Mouse (Mus musculus) left cerebral cortex, adult 2 months (tissue): Measurements from ENCODE around the gene Hoxc13. TPM values are rescaled to one million over a fixed set of nuclear protein-coding genes. Genes with fewer than 3 reads are reported as not detected.
A peak's percentile ranks its signal among the peaks of the same experiment; 100 is the strongest.

Source experiments
- DNase-seq, 2 experiments: peaks; one replicate each; pipeline ENCODE4 v3.0.0; 2021 to 2022; ENCODE audit warnings: low spot score in 2 of 2, mixed read lengths in 1 of 2; ENCODE audit errors: extremely low spot score in 1 of 2
- H3K27ac ChIP-seq: fragments of 200-600 bp; 2 replicates; pipeline ENCODE4 v1.8.1; 2022
- H3K4me3 ChIP-seq: fragments of 200-600 bp; 2 replicates; pipeline ENCODE4 v1.8.1; 2022
- CTCF ChIP-seq: fragments of 200-600 bp; IDR thresholded peaks from 2 replicates; pipeline ENCODE4 v1.8.1; 2022; ENCODE audit warnings: antibody characterized with exemption, mild to moderate bottlenecking, moderate library complexity
- intact Hi-C: fragments of 180-260 bp; cut with DNase I; formaldehyde crosslinking; loops from one replicate; pipeline ENCODE4 v1.15.1; 2025
- microRNA-seq, 2 experiments: library from miRNA; unstranded; fragments of <30 nt; microRNA quantifications; one replicate each; pipeline ENCODE4 v1.2.0; 2021
- total RNA-seq, 2 experiments: library from RNA; stranded (reverse); gene quantifications; 2 replicates each; pipeline ENCODE4 v1.2.3; 2021

Gene Hoxc13
- total RNA-seq, 2 experiments from 2014 or later: not detected

DNA sequence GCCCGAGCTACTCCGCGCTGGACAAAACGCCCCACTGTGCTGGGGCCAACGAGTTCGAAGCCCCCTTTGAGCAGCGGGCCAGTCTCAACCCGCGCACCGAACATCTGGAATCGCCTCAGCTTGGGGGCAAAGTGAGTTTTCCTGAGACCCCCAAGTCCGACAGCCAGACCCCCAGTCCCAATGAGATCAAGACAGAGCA, 46.3 kb downstream of the Hoxc13 start, which contains the start of gene Hoxc5:
Gene Hoxc5 (plus strand): TSS at position 132 of the 199 bp plus-strand sequence.
- Histone ChIP-seq H3K27ac (no peak within 1 kb of the TSS), H3K4me3 (no peak within 1 kb of the TSS)
- intact Hi-C loops: no loop called here
- no peak for TF ChIP-seq CTCF
- DNase-seq: no peak

DNA sequence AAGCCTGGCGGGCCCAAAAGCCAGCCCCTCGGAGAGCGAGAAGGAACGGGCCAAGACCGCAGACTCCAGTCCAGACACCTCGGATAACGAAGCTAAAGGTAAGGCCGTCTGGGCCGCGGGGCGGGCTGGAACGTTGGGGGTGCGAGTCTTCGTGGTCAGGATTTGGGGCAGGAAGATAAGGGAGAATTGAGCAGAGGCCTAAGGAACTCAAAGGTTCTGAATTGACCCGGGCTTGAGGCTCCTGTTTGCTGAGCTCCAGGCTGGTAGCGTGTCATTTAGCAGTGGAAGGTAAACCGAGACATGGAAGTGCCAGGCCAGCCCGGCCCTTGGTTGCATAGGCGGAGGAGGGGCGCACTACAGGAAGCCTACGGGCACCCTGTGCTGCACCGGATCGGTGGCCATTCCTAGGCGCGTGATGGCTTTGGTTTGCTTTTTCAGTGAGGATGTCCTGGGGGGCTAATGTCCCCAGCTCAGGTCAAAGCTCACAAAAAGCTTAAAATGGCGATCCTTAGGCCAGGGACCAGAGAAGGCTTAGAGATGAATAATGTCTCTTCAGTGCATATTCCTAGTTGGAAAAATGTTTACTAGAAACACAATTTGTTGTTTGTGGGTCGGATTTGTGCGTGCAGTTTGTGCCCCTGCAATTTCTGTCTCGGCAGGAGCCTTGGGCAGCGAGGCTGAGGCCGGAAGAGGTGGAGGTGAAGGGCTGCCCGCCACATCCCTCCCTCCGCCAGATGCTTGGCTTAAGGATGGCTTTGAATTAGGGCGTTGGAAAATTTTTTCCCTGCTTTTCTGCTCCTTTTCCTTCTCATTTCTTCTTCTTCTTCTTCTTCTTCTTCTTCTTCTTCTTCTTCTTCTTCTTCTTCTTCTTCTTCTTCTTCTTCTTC, 46.9 kb downstream of the Hoxc13 start:
- no peak overlapping the region for H3K4me3 ChIP-seq
- no peak overlapping the region for H3K27ac ChIP-seq
- no peak for TF ChIP-seq CTCF
- intact Hi-C loops: no loop called here
- no peak for DNase-seq

DNA sequence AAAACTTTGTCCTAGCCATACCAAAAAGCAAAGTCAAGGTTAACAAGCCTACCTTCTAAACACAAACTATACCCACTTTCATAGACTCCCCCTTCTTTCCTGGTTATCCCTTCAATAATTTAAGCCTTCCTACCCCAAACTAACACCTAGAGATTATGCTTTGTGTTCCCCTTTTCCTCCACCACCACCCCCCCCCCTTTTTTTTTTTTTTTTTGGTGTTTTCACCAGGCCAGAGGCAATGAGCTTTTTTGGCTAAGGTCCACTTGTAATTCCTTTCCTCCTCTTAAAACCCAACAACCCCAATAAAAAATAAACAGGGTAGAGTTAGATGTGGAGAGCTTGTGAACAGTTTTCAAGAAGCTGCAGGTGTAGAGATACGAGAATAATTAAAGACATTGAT, 48.4 kb downstream of the Hoxc13 start:
- no peak for TF ChIP-seq CTCF
- H3K4me3 ChIP-seq: no peak overlapping the region
- no peak overlapping the region for H3K27ac ChIP-seq
- DNase-seq: no peak
- intact Hi-C loops: no loop called here

DNA sequence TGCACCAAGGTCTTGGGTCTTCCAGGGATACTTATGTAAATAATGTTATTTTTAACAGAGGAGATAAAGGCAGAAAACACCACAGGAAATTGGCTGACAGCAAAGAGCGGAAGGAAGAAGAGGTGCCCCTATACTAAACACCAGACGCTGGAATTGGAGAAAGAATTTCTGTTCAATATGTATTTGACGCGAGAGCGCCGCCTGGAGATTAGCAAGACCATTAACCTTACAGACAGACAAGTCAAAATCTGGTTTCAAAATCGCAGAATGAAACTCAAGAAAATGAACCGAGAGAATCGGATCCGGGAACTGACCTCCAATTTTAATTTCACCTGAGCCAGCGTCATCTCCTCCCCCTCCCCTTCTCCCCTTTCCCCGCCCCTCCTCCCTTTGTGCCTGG, 49.8 kb downstream of the Hoxc13 start:
- Histone ChIP-seq H3K27ac (no peak overlapping the region), H3K4me3 (no peak overlapping the region)
- intact Hi-C loops: loop anchor here (1.0 to 5.0 kb wide), 2 partner anchors 209 to 273 kb away; no protein-coding TSS in a partner anchor
- peak; percentile 48 for TF ChIP-seq CTCF
- no peak for DNase-seq

DNA sequence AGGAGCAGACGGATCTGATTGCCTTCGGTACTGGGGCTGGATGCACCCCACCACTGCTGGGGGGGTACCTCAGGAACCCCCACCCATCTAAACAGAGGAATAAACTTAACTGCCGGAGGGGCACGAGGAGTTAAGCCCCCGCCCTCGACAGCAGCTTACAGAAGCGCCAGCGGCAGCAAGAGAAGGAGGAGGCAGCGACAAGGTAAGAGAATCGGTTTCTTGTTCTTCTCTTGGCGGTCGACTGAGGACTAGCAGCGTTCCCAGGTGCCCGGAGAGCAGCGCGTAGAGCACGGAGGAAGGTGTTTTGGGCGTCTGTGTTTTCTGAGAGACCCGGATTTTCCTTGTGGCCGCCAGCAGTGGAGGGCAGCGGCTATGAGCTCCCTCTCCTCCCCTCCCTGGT, 51.4 kb downstream of the Hoxc13 start:
- no peak overlapping the region for H3K27ac ChIP-seq
- intact Hi-C loops: loop anchor here (5.0 kb wide), 1 partner anchor 275 kb away; no protein-coding TSS in a partner anchor
- no peak overlapping the region for H3K4me3 ChIP-seq
- no peak for TF ChIP-seq CTCF
- no peak for DNase-seq

DNA sequence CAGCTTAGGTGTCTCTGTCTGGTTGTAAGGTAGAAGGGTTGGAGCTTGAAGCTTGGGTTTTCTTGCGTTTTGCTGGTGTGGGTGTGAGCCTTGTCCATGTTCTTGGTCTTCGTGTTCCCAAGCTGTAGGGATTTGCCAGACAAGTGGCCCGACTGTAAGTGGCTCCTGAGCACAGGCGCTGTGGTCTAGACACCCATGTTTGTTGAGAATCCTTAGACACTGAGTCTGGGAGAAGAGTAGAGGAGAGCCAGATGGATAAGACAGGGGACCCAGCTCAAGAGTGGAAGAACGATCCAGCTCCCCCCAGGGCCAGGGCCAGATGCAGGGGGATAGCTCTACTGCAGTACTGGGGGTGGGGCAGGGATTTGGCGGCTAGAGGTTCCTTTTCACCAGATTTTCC, 51.9 kb downstream of the Hoxc13 start:
- no peak for TF ChIP-seq CTCF
- H3K27ac ChIP-seq: no peak overlapping the region
- no peak for DNase-seq
- H3K4me3 ChIP-seq: no peak overlapping the region
- intact Hi-C loops: loop anchor here (5.0 kb wide), 1 partner anchor 275 kb away; no protein-coding TSS in a partner anchor

DNA sequence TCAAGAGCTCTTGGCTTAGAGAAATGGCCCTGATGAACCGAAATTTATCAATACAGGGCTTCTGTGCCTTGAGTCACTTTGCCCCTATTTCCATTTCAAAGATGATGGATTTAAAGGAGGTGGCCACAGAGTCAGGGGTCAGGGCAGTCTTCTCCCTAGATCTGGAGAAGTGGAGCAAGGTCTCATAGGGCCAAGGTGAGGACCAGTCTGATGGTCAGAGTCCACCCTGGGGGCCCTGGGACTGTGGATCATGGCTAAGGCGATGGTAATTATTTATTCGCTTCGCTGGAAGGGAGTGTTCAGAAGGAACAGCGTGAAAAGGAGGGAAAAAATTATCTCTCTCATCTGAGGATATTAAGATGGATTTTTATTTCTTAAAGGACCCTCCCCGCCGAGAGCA, 54.1 kb downstream of the Hoxc13 start:
- H3K4me3 ChIP-seq: no peak overlapping the region
- H3K27ac ChIP-seq: no peak overlapping the region
- TF ChIP-seq CTCF: no peak
- intact Hi-C loops: no loop called here
- DNase-seq: no peak

DNA sequence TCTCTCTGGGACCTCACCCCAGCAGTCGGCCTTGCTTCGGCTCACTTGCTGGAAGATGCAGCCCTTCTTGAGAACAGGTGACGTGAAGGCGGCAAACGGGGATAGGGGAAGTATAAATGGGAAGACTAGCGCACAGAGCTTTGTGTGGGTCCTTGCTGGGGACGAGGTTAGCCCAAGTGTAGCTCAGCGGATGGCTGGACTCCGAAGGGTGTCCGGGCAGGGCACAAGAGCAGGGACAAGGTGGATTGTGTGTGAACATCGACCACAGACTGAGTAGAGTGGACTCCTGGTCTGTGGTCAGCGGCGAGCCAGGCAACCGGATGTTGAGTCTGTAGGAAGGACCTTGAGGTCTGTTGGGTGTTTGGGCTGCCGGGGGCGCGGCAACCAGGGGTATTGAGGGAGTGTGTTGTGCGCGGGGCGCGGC, 54.8 kb downstream of the Hoxc13 start:
- no peak for TF ChIP-seq CTCF
- no peak overlapping the region for H3K27ac ChIP-seq
- H3K4me3 ChIP-seq: no peak overlapping the region
- intact Hi-C loops: no loop called here
- DNase-seq: no peak

DNA sequence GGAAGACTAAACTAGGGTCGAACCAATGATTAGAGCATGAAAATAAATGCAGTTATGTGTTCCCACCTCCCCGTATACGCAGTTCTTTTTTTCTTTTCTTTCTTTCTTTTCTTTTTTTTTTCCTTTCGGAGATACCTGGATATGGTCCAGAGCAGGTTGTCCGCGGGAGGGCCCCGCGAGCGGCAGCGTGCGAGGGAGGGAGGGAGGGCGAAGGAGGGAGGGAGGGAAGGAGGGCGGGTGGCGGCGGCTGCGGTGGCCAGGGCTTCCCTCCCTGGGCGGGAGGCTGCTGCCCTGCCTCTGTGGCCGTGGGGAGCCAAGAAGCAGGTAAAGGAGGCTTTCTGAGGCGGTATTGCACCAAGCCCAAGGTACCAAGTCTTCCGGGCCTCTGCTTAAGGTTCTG, 55.3 kb downstream of the Hoxc13 start, which contains the start of gene Hoxc9:
Gene Hoxc9 (plus strand): TSS at position 269 of the 400 bp plus-strand sequence.
- no peak within 1 kb of the TSS for H3K4me3 ChIP-seq
- no peak within 1 kb of the TSS for H3K27ac ChIP-seq
- TF ChIP-seq CTCF: no peak
- intact Hi-C loops: no loop called here
- DNase-seq: no peak

DNA sequence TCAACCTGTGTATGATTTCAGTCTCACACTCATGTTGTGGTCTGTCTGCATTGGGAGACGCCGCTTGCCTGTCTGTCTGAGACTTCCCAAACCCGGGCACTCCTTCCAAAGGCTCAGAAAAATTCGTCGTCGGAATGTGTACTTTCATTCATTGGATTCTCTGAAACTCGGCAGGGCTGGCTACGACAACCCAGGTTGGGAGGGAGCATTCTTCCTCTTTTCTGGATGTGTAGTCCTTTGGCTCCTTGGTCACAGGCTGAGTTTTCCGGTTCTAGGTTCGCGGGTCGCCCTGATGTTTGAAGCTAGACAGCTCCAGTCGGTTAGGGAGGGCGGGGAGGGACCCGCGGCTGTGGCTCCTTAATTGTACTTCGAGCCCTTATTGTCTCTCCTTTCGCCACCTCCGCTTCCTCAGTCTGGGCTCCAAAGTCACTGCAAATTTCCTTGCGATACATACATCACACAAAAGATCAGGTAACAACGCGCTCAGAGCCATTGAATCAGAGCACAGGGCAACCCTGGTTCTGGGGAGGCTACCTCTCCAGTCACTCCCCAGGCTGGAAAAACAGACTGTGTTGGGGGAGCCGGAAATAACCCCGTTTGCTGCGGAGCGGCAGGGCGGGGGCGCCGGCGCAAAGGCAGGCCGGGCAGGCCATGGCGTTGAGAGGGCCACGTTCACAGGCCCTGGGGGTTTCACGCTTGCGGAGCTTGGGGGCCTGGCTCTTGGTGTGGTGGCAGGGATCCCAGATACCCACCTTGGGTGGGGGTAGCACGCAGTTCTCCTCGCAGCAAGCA, 55.9 kb downstream of the Hoxc13 start:
- intact Hi-C loops: no loop called here
- H3K27ac ChIP-seq: no peak overlapping the region
- no peak overlapping the region for H3K4me3 ChIP-seq
- DNase-seq: no peak
- no peak for TF ChIP-seq CTCF

DNA sequence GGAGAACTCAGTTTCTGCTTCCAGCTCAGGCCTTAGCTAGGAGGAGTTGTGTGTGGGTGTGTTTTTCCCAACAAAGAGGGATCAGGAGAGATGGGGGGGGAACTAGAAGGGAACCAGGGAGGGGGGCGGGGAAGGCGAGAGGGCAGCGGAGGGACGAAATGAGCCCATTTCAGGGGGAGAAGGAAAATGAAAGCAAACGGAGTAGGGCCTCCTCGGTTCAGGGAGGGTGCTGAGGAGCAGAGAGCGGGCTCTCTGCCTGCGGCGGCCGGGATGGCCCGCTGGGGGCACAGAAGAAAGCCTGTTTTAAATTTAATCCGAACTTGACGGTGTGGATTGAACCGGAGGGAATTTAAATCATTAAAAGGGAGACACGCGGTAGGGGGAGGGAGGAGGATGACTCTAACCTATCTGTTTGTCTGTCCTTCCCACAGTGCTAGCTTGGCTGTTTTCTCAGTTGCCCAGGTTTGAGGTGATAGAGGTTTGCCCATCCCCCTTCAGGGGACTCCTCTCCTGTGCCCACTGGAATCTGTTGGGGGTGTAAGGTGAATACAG, 56.6 kb downstream of the Hoxc13 start:
- intact Hi-C loops: no loop called here
- no peak for TF ChIP-seq CTCF
- Histone ChIP-seq H3K27ac (no peak overlapping the region), H3K4me3 (no peak overlapping the region)
- no peak for DNase-seq

Small RNAs within 50 kb of the gene (microRNA-seq; reads per million reads assigned to microRNA genes)
- gene Mir196a-2: 0.24 to 0.48 reads per million in 2 experiments

Other genes starting within 250 kb of the Hoxc13 start
- gene Atp5g2, start 248.8 kb upstream of the Hoxc13 start, total RNA-seq: 10 to 100 TPM; 11.1 to 14.8 TPM
- 10 to 100 TPM; 79.8 to 85.7 TPM for gene Calcoco1, start 198.9 kb upstream of the Hoxc13 start, total RNA-seq
- gene Hoxc12, start 15.7 kb downstream of the Hoxc13 start, total RNA-seq: not detected
- not detected for gene Hoxc11, start 33.3 kb downstream of the Hoxc13 start, total RNA-seq
- gene Hoxc10, start 45.7 kb downstream of the Hoxc13 start, total RNA-seq: not detected
- gene Hoxc5, start 46.3 kb downstream of the Hoxc13 start, total RNA-seq: not detected
- gene Hoxc9, start 55.3 kb downstream of the Hoxc13 start, total RNA-seq: not detected
- not detected for gene Hoxc8, start 69.5 kb downstream of the Hoxc13 start, total RNA-seq
- gene Hoxc6, start 77.2 kb downstream of the Hoxc13 start, total RNA-seq: not detected
- gene Hoxc4, start 97.8 kb downstream of the Hoxc13 start, total RNA-seq: not detected
- gene Smug1, start 246.0 kb downstream of the Hoxc13 start, total RNA-seq: 10 to 100 TPM; 20.7 to 23.2 TPM